Mouse (Mus musculus) kidney, adult 2 months (tissue): ENCODE results near the gene Pkn1. TPM values are rescaled to one million over a fixed set of nuclear protein-coding genes. Genes with fewer than 3 reads are reported as not detected.

ENCODE experiments used
- DNase-seq: peaks from one replicate; pipeline ENCODE4 v3.0.0; 2021
- H3K27ac ChIP-seq: fragments of 200-500 bp; 2 replicates; pipeline ENCODE4 v1.5.1; 2012; ENCODE audit warnings: low read depth, low read length, control low read depth, inconsistent platforms; ENCODE audit not compliant: insufficient read depth
- H3K27me3 ChIP-seq: fragments of 200-500 bp; replicated peaks from 2 replicates; pipeline ENCODE4 v1.6.1; 2012; ENCODE audit warnings: mild to moderate bottlenecking, moderate library complexity, low read length, inconsistent platforms; ENCODE audit not compliant: control insufficient read depth, insufficient read depth
- H3K36me3 ChIP-seq: fragments of 200-500 bp; 2 replicates; pipeline ENCODE4 v1.6.1; 2012; ENCODE audit warnings: mild to moderate bottlenecking, moderate library complexity, low read length, inconsistent platforms; ENCODE audit not compliant: control insufficient read depth, insufficient read depth
- H3K4me1 ChIP-seq: fragments of 200-500 bp; 2 replicates; pipeline ENCODE4 v1.6.1; 2011; ENCODE audit warnings: low read length; ENCODE audit not compliant: control insufficient read depth, insufficient read depth
- H3K4me3 ChIP-seq: fragments of 200-500 bp; 2 replicates; pipeline ENCODE4 v1.5.1; 2011; ENCODE audit warnings: mild to moderate bottlenecking, low read depth, low read length, control low read depth; ENCODE audit not compliant: insufficient read depth
- CTCF ChIP-seq: fragments of 200-500 bp; conservative IDR thresholded peaks from 2 replicates; pipeline ENCODE4 v1.5.1; 2011; ENCODE audit warnings: low read depth, mild to moderate bottlenecking, control low read depth, low read length, moderate library complexity, mixed read lengths; ENCODE audit not compliant: insufficient read depth, insufficient read length
- POLR2A ChIP-seq: fragments of 200-500 bp; IDR thresholded peaks from one replicate; pipeline ENCODE4 v1.6.1; 2011; ENCODE audit warnings: low read depth, low read length, control low read depth
- WGBS: fragments of 180-500 bp; shearing (Covaris S2); methylation state at CpG from one replicate; pipeline ENCODE4 v1.1.7; 2018; 5-methylcytosine and 5-hydroxymethylcytosine counted together
- polyA plus RNA-seq: library from polyadenylated mRNA; depleted of rRNA; stranded (reverse); fragments of >200 nt; gene quantifications from 2 replicates; pipeline ENCODE4 v1.2.3, GENCODE M21; 2012

Pkn1 gene
- polyA plus RNA-seq, 1 experiment = 81.9 TPM

GRCm38 (mm10) chr8:83632083-83632707 is 66.8 kb downstream of the Pkn1 start:
- H3K4me3 ChIP-seq = no peak overlapping the region
- WGBS = 79% methylated on average over 7 of the region's 7 CpGs
- DNase-seq = no peak
- no peaks in the 10 kb centered on the region for H3K4me1 ChIP-seq
- TF ChIP-seq POLR2A (no peak), CTCF (no peak)
- no peaks in the 10 kb centered on the region for H3K36me3 ChIP-seq
- H3K27me3 ChIP-seq = no peaks in the 10 kb centered on the region
- H3K27ac ChIP-seq = no peak overlapping the region

GRCm38 (mm10) chr8:83625676-83626299 is 73.2 kb downstream of the Pkn1 start:
- no peaks in the 10 kb centered on the region for H3K27me3 ChIP-seq
- TF ChIP-seq POLR2A (no peak), CTCF (no peak)

GRCm38 (mm10) chr8:83624739-83625138 is 74.2 kb downstream of the Pkn1 start:
- Histone ChIP-seq H3K4me1 (no peaks in the 10 kb centered on the region), H3K27ac (no peak overlapping the region), H3K4me3 (no peak overlapping the region), H3K27me3 (no peaks in the 10 kb centered on the region), H3K36me3 (no peaks in the 10 kb centered on the region)
- DNase-seq = peak; percentile 66
- TF ChIP-seq CTCF (peak; percentile 79), POLR2A (no peak)
- 36% methylated on average over 3 of the region's 3 CpGs for WGBS

More at GRCm38 (mm10) chr8:83625676-83626299, 73.2 kb downstream of the Pkn1 start:
- no peak overlapping the region for H3K27ac ChIP-seq
- H3K36me3 ChIP-seq = no peaks in the 10 kb centered on the region
- H3K4me1 ChIP-seq = no peaks in the 10 kb centered on the region
- no peak overlapping the region for H3K4me3 ChIP-seq
- 87% methylated on average over 6 of the region's 6 CpGs for WGBS
- no peak for DNase-seq

GRCm38 (mm10) chr8:83623549-83623948 is 75.4 kb downstream of the Pkn1 start:
- H3K4me3 ChIP-seq = no peak overlapping the region
- DNase-seq = no peak
- WGBS = 91% methylated on average over 7 of the region's 7 CpGs
- H3K27me3 ChIP-seq = no peaks in the 10 kb centered on the region
- no peaks in the 10 kb centered on the region for H3K4me1 ChIP-seq
- no peaks in the 10 kb centered on the region for H3K36me3 ChIP-seq
- H3K27ac ChIP-seq = no peak overlapping the region
- TF ChIP-seq POLR2A (no peak), CTCF (no peak)

GRCm38 (mm10) chr8:83622389-83622989 is 76.5 kb downstream of the Pkn1 start:
- H3K4me3 ChIP-seq = peak overlapping the region; percentile 42; the same call in 1 of the 2 replicates
- H3K4me1 ChIP-seq = no peaks in the 10 kb centered on the region
- DNase-seq = peak; percentile 88
- WGBS = 11% methylated on average over 23 of the region's 23 CpGs
- H3K36me3 ChIP-seq = no peaks in the 10 kb centered on the region
- TF ChIP-seq CTCF (peak; percentile 89), POLR2A (no peak)
- H3K27ac ChIP-seq = no peak overlapping the region
- no peaks in the 10 kb centered on the region for H3K27me3 ChIP-seq

GRCm38 (mm10) chr8:83621691-83622388 is 77.1 kb downstream of the Pkn1 start:
- no peaks in the 10 kb centered on the region for H3K27me3 ChIP-seq
- no peak overlapping the region for H3K27ac ChIP-seq
- no peak for DNase-seq
- peak overlapping the region; percentile 42; the same call in 1 of the 2 replicates for H3K4me3 ChIP-seq
- H3K4me1 ChIP-seq = no peaks in the 10 kb centered on the region
- WGBS = 55% methylated on average over 15 of the region's 15 CpGs
- TF ChIP-seq CTCF (no peak), POLR2A (no peak)
- H3K36me3 ChIP-seq = no peaks in the 10 kb centered on the region
